19 mouse cellular contexts compared by ENCODE assay signal in genomic region chr6:117405589-117406311, GRCm38 (mm10).
DNase-seq lines count a peak whose midpoint lies in the region; ATAC-seq and TF ChIP-seq lines count a peak whose summit lies in the region.
"Had no signal": no experiment of that assay in that cellular context is flagged by ENCODE, and none has a peak within 500 bp of the region (broad histone marks: within the 10 kb centered on the region; RNA-seq: fewer than 3 reads in every experiment).

No protein-coding gene starts in this region.

- TF ChIP-seq POLR2A in brain, embryonic 14.5 days (IDR thresholded peaks at IDR 0.05; ENCODE audit: borderline replicate concordance, extremely low read depth, insufficient read depth, insufficient read length, poor library complexity, severe bottlenecking): no peak

- no peak overlapping the region for H3K4me2 ChIP-seq in forebrain, embryonic 14.5 days (ENCODE audit: low read length)
- no peak overlapping the region for H3K4me2 ChIP-seq in forebrain, embryonic 11.5 days (ENCODE audit: low read depth, low read length, severe bottlenecking)
- no peak overlapping the region for H3K4me2 ChIP-seq in intestine, embryonic 16.5 days (ENCODE audit: low read depth, low read length)
- H3K4me2 ChIP-seq in hindbrain, embryonic 13.5 days: no peak overlapping the region
- H3K4me2 ChIP-seq: midbrain, embryonic 12.5 days had no signal

- peak overlapping the region; percentile 33; the same call in 1 of the 2 replicates for H3K27ac ChIP-seq in forebrain, embryonic 14.5 days (ENCODE audit: low read depth, low read length)
- H3K27ac ChIP-seq in forebrain, embryonic 11.5 days (ENCODE audit: low read depth, low read length): no peak overlapping the region
- no peak overlapping the region for H3K27ac ChIP-seq in intestine, embryonic 16.5 days (ENCODE audit: low read length)
- H3K27ac ChIP-seq in hindbrain, embryonic 13.5 days: no peak overlapping the region
- H3K27ac ChIP-seq: liver, embryonic 14.5 days; macrophage; midbrain, embryonic 12.5 days had no signal

- peak; percentile 59 for DNase-seq in forebrain, embryonic 14.5 days (ENCODE audit: low spot score)
- DNase-seq in forebrain, embryonic 11.5 days (ENCODE audit: low spot score): no peak
- peak; percentile 38 for DNase-seq in layer of hippocampus, adult 9-10 months (ENCODE audit: low spot score)
- DNase-seq in layer of hippocampus, adult 11-12 months (ENCODE audit: low spot score): no peak
- DNase-seq in brain, embryonic 14.5 days (ENCODE audit: low read depth): peak; percentile 60
- DNase-seq: cerebellum, adult 11 months; cerebellum, postnatal 36 days; heart, adult 18-20 months; heart, postnatal 10 days; kidney, postnatal 36 days; right cerebral cortex, postnatal 14 days; thymus, postnatal 36 days had no signal

- no peak for TF ChIP-seq CTCF in brain, embryonic 14.5 days (IDR thresholded peaks at IDR 0.05; ENCODE audit: borderline replicate concordance, extremely low read depth, insufficient read depth, insufficient read length)

- H3K9ac ChIP-seq in forebrain, embryonic 14.5 days (ENCODE audit: low read length): no peak overlapping the region
- H3K9ac ChIP-seq in forebrain, embryonic 11.5 days (ENCODE audit: low read length): no peak overlapping the region
- H3K9ac ChIP-seq in intestine, embryonic 16.5 days (ENCODE audit: low read depth, low read length): no peak overlapping the region
- H3K9ac ChIP-seq in hindbrain, embryonic 13.5 days: no peak overlapping the region
- H3K9ac ChIP-seq: liver, embryonic 14.5 days; midbrain, embryonic 12.5 days had no signal

- no peaks in the 10 kb centered on the region for H3K36me3 ChIP-seq in forebrain, embryonic 14.5 days (ENCODE audit: control insufficient read depth, insufficient read depth, low read length)
- no peaks in the 10 kb centered on the region for H3K36me3 ChIP-seq in forebrain, embryonic 11.5 days (ENCODE audit: control insufficient read depth, insufficient read depth, low read length)
- no peaks in the 10 kb centered on the region for H3K36me3 ChIP-seq in intestine, embryonic 16.5 days (ENCODE audit: control insufficient read depth, insufficient read depth, low read length)
- no peaks in the 10 kb centered on the region for H3K36me3 ChIP-seq in hindbrain, embryonic 13.5 days
- H3K36me3 ChIP-seq: G1E; midbrain, embryonic 12.5 days had no signal

- peaks cover 2% of the 10 kb centered on the region; the same call in 1 of the 2 replicates for H3K4me1 ChIP-seq in forebrain, embryonic 14.5 days (ENCODE audit: control insufficient read depth, insufficient read depth, low read length)
- no peaks in the 10 kb centered on the region for H3K4me1 ChIP-seq in forebrain, embryonic 11.5 days (replicated peaks; ENCODE audit: control insufficient read depth, insufficient read depth, low read length)
- H3K4me1 ChIP-seq in intestine, embryonic 16.5 days (ENCODE audit: control insufficient read depth, insufficient read depth, low read length): peaks cover 13% of the 10 kb centered on the region; the same call in 1 of the 2 replicates
- H3K4me1 ChIP-seq in hindbrain, embryonic 13.5 days (replicated peaks): peaks cover 14% of the 10 kb centered on the region
- H3K4me1 ChIP-seq: midbrain, embryonic 12.5 days had no signal

- H3K9me3 ChIP-seq in forebrain, embryonic 14.5 days (replicated peaks; ENCODE audit: control insufficient read depth, low read length): no peaks in the 10 kb centered on the region
- no peaks in the 10 kb centered on the region for H3K9me3 ChIP-seq in forebrain, embryonic 11.5 days (ENCODE audit: control insufficient read depth, low read length)
- no peaks in the 10 kb centered on the region for H3K9me3 ChIP-seq in intestine, embryonic 16.5 days (ENCODE audit: control insufficient read depth, low read length)
- H3K9me3 ChIP-seq in hindbrain, embryonic 13.5 days: no peaks in the 10 kb centered on the region
- H3K9me3 ChIP-seq: midbrain, embryonic 12.5 days had no signal

- H3K27me3 ChIP-seq in forebrain, embryonic 14.5 days (replicated peaks; ENCODE audit: control insufficient read depth, insufficient read depth, low read length): no peaks in the 10 kb centered on the region
- no peaks in the 10 kb centered on the region for H3K27me3 ChIP-seq in forebrain, embryonic 11.5 days (ENCODE audit: control insufficient read depth, insufficient read depth, low read length)
- H3K27me3 ChIP-seq in intestine, embryonic 16.5 days (replicated peaks; ENCODE audit: control insufficient read depth, insufficient read depth, low read length): no peaks in the 10 kb centered on the region
- H3K27me3 ChIP-seq in hindbrain, embryonic 13.5 days: no peaks in the 10 kb centered on the region
- H3K27me3 ChIP-seq: midbrain, embryonic 12.5 days had no signal

- WGBS in forebrain, embryonic 14.5 days: 72% methylated on average over 11 of the region's 11 CpGs
- 89% methylated on average over 11 of the region's 11 CpGs for WGBS in forebrain, embryonic 11.5 days
- WGBS in intestine, embryonic 16.5 days: 67% methylated on average over 11 of the region's 11 CpGs
- 83% methylated on average over 11 of the region's 11 CpGs for WGBS in hindbrain, embryonic 13.5 days

- no peak overlapping the region for H3K4me3 ChIP-seq in forebrain, embryonic 14.5 days (ENCODE audit: low read depth, low read length)
- no peak overlapping the region for H3K4me3 ChIP-seq in forebrain, embryonic 11.5 days (ENCODE audit: low read depth, low read length)
- no peak overlapping the region for H3K4me3 ChIP-seq in intestine, embryonic 16.5 days (ENCODE audit: low read length)
- no peak overlapping the region for H3K4me3 ChIP-seq in hindbrain, embryonic 13.5 days
- H3K4me3 ChIP-seq: midbrain, embryonic 12.5 days had no signal

- ATAC-seq in forebrain, embryonic 14.5 days: peak; percentile 40
- ATAC-seq in forebrain, embryonic 11.5 days (replicated peaks; ENCODE audit: low FRiP score): no peak
- ATAC-seq in intestine, embryonic 16.5 days: peak; percentile 67
- no peak for ATAC-seq in hindbrain, embryonic 13.5 days (ENCODE audit: low FRiP score)
- ATAC-seq: activated CD4-positive, CD25-positive, alpha-beta regulatory T cell, adult 4 months had no signal

Comparison
In these comparisons a context has a peak if more than half of its experiments do, and no peak if none do; other contexts are left out.
1. ATAC-seq: peak in forebrain, embryonic 14.5 days (single experiment) and intestine, embryonic 16.5 days (single experiment); none in forebrain, embryonic 11.5 days (single experiment) and hindbrain, embryonic 13.5 days (single experiment).
2. DNase-seq: peak in forebrain, embryonic 14.5 days (single experiment), layer of hippocampus, adult 9-10 months (single experiment) and brain, embryonic 14.5 days (single experiment); none in forebrain, embryonic 11.5 days (single experiment) and layer of hippocampus, adult 11-12 months (single experiment).